Mouse (Mus musculus) kidney, embryonic 14.5 days (tissue): ENCODE results near the gene Proca1. TPM values are rescaled to one million over a fixed set of nuclear protein-coding genes. Genes with fewer than 3 reads are reported as not detected.
"Not testable (repeated sequence)": the region's sequence is repeated elsewhere in the genome, so short reads cannot be mapped to it uniquely, and the experiment has no call there.

Experiments
- ATAC-seq: fragments of 200-750 bp; cut with Nextera tagmentation; 2 replicates; pipeline ENCODE4 v1.8.0; 2017; ENCODE audit warnings: moderate number of reproducible peaks, mild to moderate bottlenecking, moderate TSS enrichment, moderate library complexity; ENCODE audit not compliant: low FRiP score, low TSS enrichment
- H3K27ac ChIP-seq: fragments of 300-500 bp; sonication (generic); 2 replicates; pipeline ENCODE4 v1.5.1; 2014; ENCODE audit warnings: low read depth, mild to moderate bottlenecking, low read length, moderate library complexity, mixed read lengths
- H3K27me3 ChIP-seq: fragments of 300-500 bp; sonication (generic); 2 replicates; pipeline ENCODE4 v1.6.1; 2014; ENCODE audit warnings: mild to moderate bottlenecking, low read length; ENCODE audit not compliant: control insufficient read depth, insufficient read depth
- H3K36me3 ChIP-seq: fragments of 300-500 bp; sonication (generic); 2 replicates; pipeline ENCODE4 v1.6.1; 2014; ENCODE audit warnings: low read length, mixed read lengths; ENCODE audit not compliant: control insufficient read depth, insufficient read depth
- H3K4me1 ChIP-seq: fragments of 300-500 bp; sonication (generic); 2 replicates; pipeline ENCODE4 v1.6.1; 2014; ENCODE audit warnings: low read length, mixed read lengths; ENCODE audit not compliant: control insufficient read depth, insufficient read depth
- H3K4me2 ChIP-seq: fragments of 300-500 bp; sonication (generic); replicated peaks from 2 replicates; pipeline ENCODE4 v1.6.1; 2014; ENCODE audit warnings: low read depth, mild to moderate bottlenecking, low read length
- H3K4me3 ChIP-seq: fragments of 300-500 bp; sonication (generic); 2 replicates; pipeline ENCODE4 v1.5.1; 2014; ENCODE audit warnings: mild to moderate bottlenecking, low read length
- H3K9ac ChIP-seq: fragments of 300-500 bp; sonication (generic); 2 replicates; pipeline ENCODE4 v1.6.1; 2014; ENCODE audit warnings: low read depth, mild to moderate bottlenecking, low read length, moderate library complexity
- H3K9me3 ChIP-seq: fragments of 300-500 bp; sonication (generic); 2 replicates; pipeline ENCODE4 v1.6.1; 2016; ENCODE audit warnings: low read length; ENCODE audit not compliant: control insufficient read depth
- WGBS: fragments of 180-500 bp; shearing (Covaris S2); extraction: QIAGEN DNeasy Blood & Tissue Kit; methylation state at CpG from one replicate; pipeline ENCODE4 v1.1.7; 2014; 5-methylcytosine and 5-hydroxymethylcytosine counted together
- polyA plus RNA-seq: library from polyadenylated mRNA; unstranded; fragments of >200 nt; fragmentation: Nextera tagmentation; extraction: Ambion mirVana; gene quantifications from 2 replicates; pipeline ENCODE4 v1.2.1, GENCODE M21; 2014

Proca1 gene
- polyA plus RNA-seq, 1 experiment from 2014 or later = 4.1 TPM

GRCm38 (mm10) chr11:78182961-78183844 lies 10.0 kb upstream of the Proca1 start, which contains the start of gene Rpl23a:
Gene Rpl23a, minus strand, starts transcription at chr11:78183584.
- ATAC-seq = peak; percentile 83
- WGBS = under 1% methylated on average over 38 of the region's 38 CpGs
- peaks cover 32% of the 10 kb centered on the region for H3K4me1 ChIP-seq

GRCm38 (mm10) chr11:78183884-78184514 lies 9.2 kb upstream of the Proca1 start:
- Histone ChIP-seq H3K36me3 (peaks cover 34% of the 10 kb centered on the region), H3K9me3 (no peaks in the 10 kb centered on the region), H3K27ac (peak overlapping the region; percentile 37; the same call in 1 of the 2 replicates), H3K4me1 (peaks cover 32% of the 10 kb centered on the region), H3K4me3 (peak overlapping the region; percentile 98; the same call in 1 of the 2 replicates), H3K4me2 (peak overlapping the region; percentile 40), H3K27me3 (no peaks in the 10 kb centered on the region), H3K9ac (no peak overlapping the region)
- ATAC-seq = no peak
- 55% methylated on average over 10 of the region's 10 CpGs for whole genome bisulfite sequencing

More at GRCm38 (mm10) chr11:78182961-78183844, 10.0 kb upstream of the Proca1 start, which contains the start of gene Rpl23a:
- Histone ChIP-seq H3K4me3 (peak within 1 kb of the TSS; percentile 98), H3K36me3 (peaks cover 34% of the 10 kb centered on the region), H3K27ac (peak within 1 kb of the TSS; percentile 96), H3K27me3 (no peaks in the 10 kb centered on the region), H3K4me2 (peak within 1 kb of the TSS; percentile 71), H3K9ac (peak within 1 kb of the TSS; percentile 98), H3K9me3 (no peaks in the 10 kb centered on the region)

- Histone ChIP-seq H3K4me1 (peaks cover 30% of the 10 kb centered on the region), H3K36me3 (peaks cover 29% of the 10 kb centered on the region)
- H3K4me2 ChIP-seq, H3K27me3 ChIP-seq, H3K9ac ChIP-seq, ATAC-seq, H3K4me3 ChIP-seq, H3K27ac ChIP-seq, H3K9me3 ChIP-seq: not testable (repeated sequence)
- WGBS = 95% methylated on average over 6 of the region's 6 CpGs
These were observed 8.5 kb upstream of the Proca1 start for GRCm38 (mm10) chr11:78184702-78185101.

- WGBS = under 1% methylated on average over 66 of the region's 80 CpGs
- Histone ChIP-seq H3K4me3 (peak within 1 kb of the TSS; percentile 81), H3K9me3 (no peaks in the 10 kb centered on the region), H3K4me2 (peak within 1 kb of the TSS; percentile 69), H3K9ac (peak within 1 kb of the TSS; percentile 97), H3K4me1 (peaks cover 12% of the 10 kb centered on the region), H3K27me3 (no peaks in the 10 kb centered on the region), H3K36me3 (peaks cover 31% of the 10 kb centered on the region), H3K27ac (peak within 1 kb of the TSS; percentile 100)
- peak; percentile 88 for ATAC-seq
These were observed 4.6 kb upstream of the Proca1 start, which contains the start of gene Rab34 for GRCm38 (mm10) chr11:78188331-78189233. Gene Rab34, plus strand, starts transcription at chr11:78188430.

- Histone ChIP-seq H3K9ac (peak overlapping the region; percentile 97), H3K9me3 (no peaks in the 10 kb centered on the region), H3K27ac (peak overlapping the region; percentile 100), H3K27me3 (no peaks in the 10 kb centered on the region), H3K4me1 (peaks cover 12% of the 10 kb centered on the region), H3K4me2 (peak overlapping the region; percentile 69), H3K4me3 (peak overlapping the region; percentile 81), H3K36me3 (peaks cover 32% of the 10 kb centered on the region)
- ATAC-seq = peak; percentile 82
- WGBS = under 1% methylated on average over 39 of the region's 42 CpGs
These were observed 3.8 kb upstream of the Proca1 start for GRCm38 (mm10) chr11:78189234-78190040.

- Histone ChIP-seq H3K9me3 (no peaks in the 10 kb centered on the region), H3K9ac (peak overlapping the region; percentile 97), H3K27me3 (no peaks in the 10 kb centered on the region), H3K4me3 (peak overlapping the region; percentile 81), H3K4me2 (peak overlapping the region; percentile 69), H3K36me3 (peaks cover 32% of the 10 kb centered on the region), H3K4me1 (peaks cover 16% of the 10 kb centered on the region), H3K27ac (peak overlapping the region; percentile 100)
- 50% methylated on average over 6 of the region's 6 CpGs for WGBS
- no peak for ATAC-seq
These were observed 3.2 kb upstream of the Proca1 start for GRCm38 (mm10) chr11:78190041-78190440.

GRCm38 (mm10) chr11:78194411-78195100 lies 1.4 kb downstream of the Proca1 start:
- H3K27ac ChIP-seq = no peak overlapping the region
- 3% methylated on average over 30 of the region's 30 CpGs for WGBS

More at GRCm38 (mm10) chr11:78194411-78195100, 1.4 kb downstream of the Proca1 start:
- H3K36me3 ChIP-seq = peaks cover 32% of the 10 kb centered on the region
- peak overlapping the region; percentile 48 for H3K9ac ChIP-seq
- peak overlapping the region; percentile 65 for H3K4me2 ChIP-seq
- H3K9me3 ChIP-seq = no peaks in the 10 kb centered on the region
- peak overlapping the region; percentile 49 for H3K4me3 ChIP-seq
- ATAC-seq = peak; percentile 82
- peaks cover 14% of the 10 kb centered on the region for H3K4me1 ChIP-seq
- no peaks in the 10 kb centered on the region for H3K27me3 ChIP-seq
